Mouse (Mus musculus) adrenal gland, adult 8-10 months (tissue): Measurements from ENCODE around the gene Fbln7. TPM values are rescaled to one million over a fixed set of nuclear protein-coding genes. Genes with fewer than 3 reads are reported as not detected.

ENCODE experiments used
- DNase-seq: peaks from one replicate; pipeline ENCODE4 v3.0.0; 2022
- microRNA-seq, 2 experiments: library from miRNA; unstranded; fragments of <30 nt; microRNA quantifications; one replicate each; pipeline ENCODE4 v1.2.0; 2022
- total RNA-seq, 4 experiments: library from RNA; stranded (reverse); gene quantifications; 2 replicates each; pipeline ENCODE4 v1.2.4; 2022

Gene Fbln7
- total RNA-seq, 4 experiments from 2014 or later, result 6.1 to 8.3 (median 7.1) TPM

DNA sequence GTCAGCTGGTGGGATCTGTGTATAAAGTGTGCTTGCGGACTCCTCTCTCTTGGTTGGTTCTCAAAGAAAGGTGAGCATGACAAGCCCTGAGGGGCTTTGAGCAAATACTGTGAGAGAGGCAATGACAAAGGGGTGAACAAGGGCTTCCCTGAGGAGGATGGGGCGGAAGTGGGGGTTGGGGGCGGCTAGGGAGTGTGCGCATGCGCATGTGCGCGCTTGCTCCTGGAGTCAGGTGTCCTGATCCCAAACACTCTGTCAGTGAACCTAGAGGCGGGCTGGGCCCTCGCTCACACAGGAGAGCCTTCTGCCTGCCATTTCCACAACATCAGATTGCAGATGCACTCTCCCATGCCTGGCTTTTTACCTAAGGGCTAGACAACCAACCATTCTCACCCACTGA, 9.5 kb downstream of the Fbln7 start:
- DNase-seq, result no peak

DNA sequence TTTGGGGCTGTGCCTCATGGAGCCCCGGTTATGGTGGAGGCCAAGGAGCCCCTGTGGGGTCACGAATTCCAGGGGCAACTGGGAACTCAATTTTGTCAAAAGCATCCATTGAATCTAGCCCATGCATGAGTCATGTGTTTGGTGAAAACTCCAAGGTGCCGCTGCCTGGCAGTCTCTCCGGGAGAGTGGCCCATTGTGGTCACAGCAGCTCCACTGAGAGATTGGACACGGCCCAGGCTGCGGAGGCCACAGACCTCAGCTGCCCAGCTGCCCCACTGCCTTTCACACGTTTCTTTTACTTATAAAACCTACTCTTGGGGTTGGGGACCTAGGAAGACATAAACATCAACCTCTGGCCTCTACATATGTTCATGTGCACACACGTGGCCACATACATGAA, 12.7 kb downstream of the Fbln7 start:
- no peak for DNase-seq

DNA sequence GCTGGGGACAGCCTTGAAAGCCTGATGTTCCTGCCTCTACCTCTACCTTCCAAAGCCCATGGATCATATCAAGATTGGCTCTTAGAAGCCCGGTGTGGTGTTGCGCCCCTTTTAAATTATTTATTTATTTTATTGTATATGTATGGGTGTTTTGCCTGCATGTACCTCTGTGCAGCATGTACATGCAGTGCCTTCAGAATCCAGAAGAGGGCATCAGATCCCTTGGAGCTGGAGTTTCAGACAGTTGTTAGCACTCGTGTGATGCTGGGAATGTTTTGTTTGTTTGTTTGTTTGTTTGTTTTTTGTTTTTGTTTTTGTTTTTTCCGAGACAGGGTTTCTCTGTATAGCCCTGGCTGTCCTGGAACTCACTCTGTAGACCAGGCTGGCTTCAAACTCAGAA, 18.5 kb downstream of the Fbln7 start:
- DNase-seq, result no peak

DNA sequence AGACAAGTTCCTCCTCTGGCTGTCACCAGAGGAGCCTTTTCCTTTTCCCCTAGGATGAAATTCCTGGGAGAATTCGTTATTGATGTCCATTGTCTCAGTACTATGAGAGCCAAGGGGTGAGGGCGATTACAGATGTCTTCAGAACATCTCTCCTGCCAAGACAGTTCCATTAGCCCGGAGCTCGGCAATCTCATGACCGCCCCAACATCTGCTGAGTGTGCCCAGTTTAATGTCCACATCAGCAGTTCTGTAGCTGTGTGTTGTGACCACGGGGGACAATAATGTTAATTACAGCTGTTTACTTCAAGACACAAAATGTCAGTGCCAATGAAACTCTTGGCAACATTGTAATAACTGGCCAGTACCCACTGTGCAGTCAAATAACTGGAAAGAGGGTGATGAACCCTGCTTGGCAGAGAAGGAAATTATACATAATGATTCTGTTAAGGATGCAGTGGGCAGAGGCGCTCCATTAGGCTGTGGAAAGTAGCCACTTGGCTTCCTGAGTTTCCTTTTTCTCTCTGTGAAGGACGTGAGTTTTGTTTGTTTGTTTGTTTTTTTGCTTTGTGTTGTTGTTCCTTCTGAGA, 22.5 kb downstream of the Fbln7 start:
- DNase-seq, result no peak

DNA sequence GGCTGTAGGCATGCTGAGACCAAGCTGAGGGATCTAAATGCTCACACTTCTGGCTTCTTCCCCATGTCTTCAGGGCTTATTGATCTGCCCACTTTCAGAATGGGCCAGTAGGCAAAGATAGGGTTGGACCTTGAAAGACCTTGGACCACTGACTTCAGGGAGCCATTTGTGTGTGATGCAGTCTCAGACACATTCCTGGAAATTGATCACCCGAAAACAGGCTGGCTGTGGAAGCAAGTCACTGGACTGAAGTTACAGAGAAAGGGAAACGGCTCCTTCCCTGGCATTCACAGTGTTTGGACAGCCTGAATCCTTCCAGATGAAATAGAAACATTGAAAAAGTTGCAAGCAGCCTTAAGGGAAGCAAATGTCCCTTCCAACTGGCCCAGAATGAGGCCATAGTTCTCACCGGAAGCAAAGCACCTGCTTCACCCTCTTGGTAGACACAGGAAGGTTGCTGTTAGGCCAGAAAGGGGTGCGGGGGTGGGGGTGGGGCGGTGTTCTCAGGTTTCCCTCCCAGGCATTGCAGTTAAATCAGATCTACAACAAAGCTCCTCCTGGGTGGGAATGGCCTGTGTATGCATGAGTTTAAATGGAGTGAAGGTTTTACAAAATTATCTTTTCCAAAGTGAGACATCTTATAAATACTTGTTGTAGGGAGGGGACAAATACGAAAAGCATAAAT, 25.2 kb downstream of the Fbln7 start:
- no peak for DNase-seq

DNA sequence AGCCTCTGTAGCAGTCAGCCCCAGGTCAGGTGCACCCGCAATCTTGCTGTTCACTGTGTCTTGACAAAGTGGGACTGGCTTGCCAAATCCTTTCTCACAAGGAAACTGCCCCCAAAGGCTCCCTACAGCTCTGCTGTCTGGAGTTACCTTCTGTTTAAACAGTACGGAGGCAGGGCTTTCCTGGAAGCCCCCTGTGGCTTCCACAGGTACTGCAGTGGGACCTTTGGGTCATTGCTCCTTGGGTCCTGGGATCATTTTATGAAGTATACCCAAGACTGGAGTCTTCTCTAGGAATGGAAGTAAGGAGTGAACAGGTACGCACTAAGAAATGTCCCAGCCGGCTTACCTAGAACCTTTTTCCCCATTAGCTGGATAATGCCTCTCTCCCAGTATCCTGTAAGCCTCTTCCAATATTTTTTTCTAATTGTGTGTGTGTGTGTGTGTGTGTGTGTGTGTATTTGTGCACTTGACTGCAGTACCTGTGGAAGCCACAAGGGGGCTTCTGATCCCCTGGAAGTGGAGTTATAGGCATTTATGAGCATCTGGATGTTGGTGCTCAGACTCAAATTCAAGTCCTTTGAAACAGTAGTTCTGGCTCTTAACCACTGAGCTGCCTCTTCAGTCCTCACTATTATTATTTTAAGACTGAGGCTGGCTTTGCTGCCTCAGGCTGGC, 28.0 kb downstream of the Fbln7 start:
- no peak for DNase-seq

DNA sequence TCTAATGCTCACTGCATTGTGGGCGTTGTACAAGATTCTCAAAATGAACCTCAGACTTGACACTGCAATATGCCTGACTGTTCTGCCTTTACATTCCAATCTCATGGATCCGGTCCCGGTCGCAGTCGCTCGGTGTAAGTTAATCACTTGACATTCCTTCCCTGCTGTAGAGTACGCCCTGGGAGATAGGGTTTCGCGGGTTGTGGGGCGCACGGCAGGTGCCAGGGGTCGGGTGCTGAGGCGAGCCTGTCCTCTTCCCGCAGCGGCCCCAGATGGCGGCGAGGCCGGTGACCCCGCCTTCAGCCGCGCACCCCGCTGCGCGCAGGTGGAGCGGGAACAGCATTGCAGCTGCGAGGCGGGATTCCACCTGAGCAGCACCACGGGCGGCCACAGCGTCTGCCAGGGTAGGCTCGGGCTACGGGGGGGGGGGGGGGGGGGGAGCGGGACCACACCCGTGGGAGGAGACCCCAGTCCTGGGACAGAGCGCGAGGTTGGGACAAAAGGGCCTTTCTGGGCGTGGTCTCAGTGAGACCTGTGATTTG, 29.5 kb downstream of the Fbln7 start:
- no peak for DNase-seq

DNA sequence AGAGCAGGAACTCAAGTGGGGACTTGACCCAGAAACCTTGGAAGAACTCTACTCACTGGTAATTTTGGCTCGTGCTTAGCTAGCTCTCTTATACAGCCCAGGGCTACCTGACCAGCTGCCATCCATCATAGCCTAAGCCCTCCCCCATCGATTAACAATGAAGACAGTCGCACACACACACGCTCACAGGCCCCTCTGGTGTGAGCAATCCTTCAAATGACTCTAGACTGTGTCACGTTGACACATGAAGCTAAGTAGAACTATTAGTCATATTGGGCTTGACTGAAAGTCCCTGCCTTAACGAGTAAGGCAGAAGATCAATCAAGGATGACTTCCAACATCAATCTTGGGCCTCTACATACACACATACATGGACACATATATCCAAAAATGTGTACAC, 40.1 kb downstream of the Fbln7 start:
- no peak for DNase-seq

DNA sequence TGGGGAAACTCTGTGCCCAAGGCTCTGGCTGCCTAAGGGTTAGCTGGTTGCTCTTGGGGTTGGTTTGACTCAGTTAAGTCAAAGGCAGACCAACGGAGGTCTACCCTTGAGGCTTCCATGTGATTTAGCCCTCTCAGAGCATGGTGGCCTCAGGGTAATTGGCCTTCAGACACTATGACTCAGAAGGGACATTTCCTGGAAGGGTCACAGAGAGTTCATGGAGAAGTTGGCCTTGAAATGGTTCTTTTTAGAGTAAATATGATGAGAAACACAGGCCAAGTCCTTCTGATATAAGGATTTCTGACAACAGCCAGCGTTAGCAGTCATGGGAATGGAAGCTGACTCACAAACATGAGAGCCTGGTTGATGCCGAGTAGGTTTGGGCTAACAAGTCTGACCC, 40.9 kb downstream of the Fbln7 start:
- peak; percentile 33 for DNase-seq

DNA sequence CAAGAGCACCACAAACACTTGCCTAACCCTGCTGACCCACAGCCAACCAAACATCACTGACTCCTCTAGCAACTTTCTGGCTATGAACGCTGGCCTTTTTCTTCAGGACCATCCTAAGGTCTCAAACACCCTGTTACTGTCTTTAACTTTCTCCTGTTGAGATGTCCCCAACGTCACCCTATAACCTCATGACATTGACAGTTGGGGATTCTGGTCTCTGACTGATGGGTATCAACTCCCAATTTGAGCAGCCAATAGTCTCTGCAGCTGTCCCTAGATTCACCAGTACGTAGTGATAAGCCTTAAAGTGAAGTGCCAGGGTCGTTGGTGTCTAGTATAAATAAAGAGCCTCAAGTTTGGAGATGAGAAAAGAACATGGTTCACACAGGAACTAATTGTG, 52.2 kb downstream of the Fbln7 start:
- DNase-seq, result no peak

DNA sequence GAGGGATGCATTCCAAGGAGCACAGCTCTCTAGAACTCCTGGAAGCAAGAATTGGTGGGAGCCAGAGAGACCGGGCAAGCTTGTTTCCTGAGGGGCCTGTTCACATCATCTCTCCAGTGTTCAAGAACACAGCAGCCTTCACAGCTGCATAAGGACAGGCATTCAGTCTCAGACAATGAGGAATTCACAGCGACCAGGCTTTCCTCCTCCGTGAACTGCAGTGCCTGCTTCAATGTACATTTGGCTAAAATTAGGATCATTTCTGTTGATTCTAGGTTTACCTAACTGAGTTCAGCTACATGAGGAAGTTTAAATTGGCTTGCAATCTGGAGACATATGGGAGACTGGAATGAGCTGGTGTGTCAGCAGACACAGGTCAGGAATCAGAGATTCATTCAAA, 53.7 kb downstream of the Fbln7 start:
- no peak for DNase-seq

DNA sequence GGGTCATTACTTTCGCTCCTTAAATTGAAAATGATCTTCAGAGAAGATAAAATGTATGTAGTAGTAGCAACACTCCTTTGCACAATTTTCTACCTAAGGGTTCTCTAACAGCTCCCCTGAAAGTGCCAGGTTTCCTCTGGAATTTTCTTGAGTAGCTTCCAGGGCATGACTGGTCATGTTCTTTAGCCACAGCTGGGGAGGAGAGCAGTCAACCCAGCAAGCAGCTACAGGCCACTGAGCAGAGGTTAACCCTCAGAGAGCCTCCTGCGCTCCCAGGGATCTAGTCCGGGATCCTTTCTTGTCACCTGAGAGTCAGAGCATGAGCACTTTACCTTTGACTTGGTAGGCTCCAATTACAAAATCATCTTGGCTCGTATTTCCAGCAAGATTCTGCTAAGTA, 62.0 kb downstream of the Fbln7 start:
- no peak for DNase-seq

DNA sequence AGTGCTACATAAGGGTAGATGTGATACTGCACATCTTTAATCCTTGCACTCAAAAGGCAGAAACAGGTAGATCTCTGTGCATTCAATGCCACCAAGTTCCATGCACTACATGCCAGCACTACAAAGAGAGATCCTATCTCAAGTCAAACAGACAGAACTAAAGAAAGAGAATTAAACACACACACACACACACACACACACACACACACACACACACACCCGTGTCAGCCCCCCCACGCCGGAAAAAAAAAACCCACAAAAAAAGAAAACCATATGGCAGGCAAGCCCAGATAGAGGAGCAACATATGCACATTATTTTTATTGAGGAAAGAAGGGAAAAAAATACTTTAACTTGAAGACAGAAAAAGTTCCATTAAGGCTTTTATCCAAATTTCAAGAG, 65.7 kb downstream of the Fbln7 start:
- DNase-seq, result no peak

DNA sequence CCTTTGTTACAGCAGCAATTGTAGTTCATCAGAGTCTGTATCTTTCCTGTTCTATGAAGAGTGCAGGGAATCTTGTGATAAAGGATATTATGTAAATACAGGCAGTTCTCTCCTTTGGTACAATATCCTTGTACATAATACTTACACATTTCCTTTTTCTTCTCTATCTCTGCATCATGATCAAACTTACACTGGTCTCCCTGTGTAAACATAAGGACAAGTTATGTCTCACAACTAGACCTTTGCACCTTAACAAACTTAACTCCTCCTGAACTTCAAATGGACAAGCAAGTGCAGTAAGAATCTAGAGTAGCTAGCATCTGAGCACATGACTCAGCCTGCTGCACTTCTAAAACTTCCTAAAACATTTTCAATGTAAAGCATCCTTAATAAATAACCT, 67.9 kb downstream of the Fbln7 start:
- no peak for DNase-seq

DNA sequence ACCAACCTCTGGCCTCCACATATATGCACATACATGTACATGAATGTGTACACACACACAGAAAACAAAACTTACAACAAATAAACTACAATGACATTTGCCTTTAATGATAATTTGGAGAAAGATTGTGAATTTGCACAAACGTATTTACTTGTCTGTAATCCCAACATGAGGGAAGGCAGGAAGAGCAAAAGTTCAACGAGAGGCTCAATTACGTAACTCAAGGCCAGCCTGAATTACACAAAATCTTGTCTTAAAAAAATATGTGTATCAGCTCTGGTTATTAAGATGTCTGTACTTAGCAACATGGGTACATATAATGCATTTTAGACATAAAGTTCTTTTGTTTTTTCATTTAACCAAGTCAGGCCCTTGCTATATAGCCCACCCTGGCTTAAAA, 73.5 kb downstream of the Fbln7 start:
- DNase-seq, result no peak

DNA sequence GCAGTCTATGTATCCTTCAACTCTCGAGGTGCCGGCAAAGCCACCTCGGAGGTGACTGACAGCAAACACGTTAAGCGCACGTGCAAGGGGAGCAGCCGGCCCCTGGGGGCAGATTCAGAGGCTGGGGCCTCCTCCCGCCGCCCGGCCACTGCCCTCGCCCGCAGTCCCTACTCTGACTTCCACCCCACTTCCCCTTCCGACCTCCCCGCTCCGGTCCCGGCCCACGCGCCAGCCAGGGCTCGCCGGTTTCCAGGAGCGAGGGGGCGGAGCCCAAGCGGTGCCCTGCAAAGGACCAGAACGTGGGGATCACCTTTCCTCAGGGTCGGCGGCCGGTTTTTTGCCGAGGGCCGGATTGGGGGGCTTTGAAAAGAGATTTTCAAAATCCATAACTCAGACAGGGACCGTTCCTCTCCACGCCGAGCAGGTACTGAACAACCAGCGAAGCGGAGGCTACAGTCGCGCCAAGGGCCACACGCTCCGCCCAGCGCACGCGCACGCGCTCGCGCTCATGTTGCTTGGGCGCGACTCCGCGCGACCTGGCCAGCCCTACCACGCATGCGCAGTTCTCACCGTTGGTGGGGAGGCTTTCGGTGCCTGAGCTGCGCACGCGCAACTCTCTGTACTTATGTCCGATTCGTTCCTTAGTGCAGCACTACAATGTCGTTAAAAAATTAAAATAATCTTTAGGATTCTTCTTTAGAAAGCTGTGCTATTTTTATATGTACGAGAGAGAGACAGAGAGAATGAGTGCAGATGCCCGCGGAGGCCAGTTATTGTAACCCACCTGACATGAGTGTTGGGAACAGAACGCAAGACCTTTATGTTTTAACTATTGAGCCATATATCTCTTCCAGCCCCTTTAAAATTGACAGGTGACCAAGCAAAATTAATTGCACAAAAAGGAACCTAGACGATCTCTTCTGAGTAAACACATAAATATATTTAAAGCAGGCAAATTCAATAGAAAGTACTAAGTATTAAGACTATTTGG, 81.1 kb downstream of the Fbln7 start, which contains the start of gene Zc3h8:
Zc3h8 (minus strand) TSS at position 540 of the 991 bp plus-strand sequence.
- peak; percentile 95 for DNase-seq

Small RNA genes within 50 kb of the gene (microRNA-seq; reads per million reads assigned to microRNA genes)
- gene Gm22859, result 0 reads per million in 2 experiments

Other genes starting within 250 kb of the Fbln7 start
- 100 to 1,000 TPM in 1 of 4 experiments, 10 to 100 TPM in 3; 68.0 to 107 (median 76.9) TPM for gene Anapc1, start 175.6 kb upstream of the Fbln7 start, total RNA-seq
- gene Mertk, start 164.0 kb upstream of the Fbln7 start, total RNA-seq, result 10 to 100 TPM in 3 of 4 experiments, 1 to 10 TPM in 1; 9.6 to 19.3 (median 12.6) TPM
- 10 to 100 TPM; 40.4 to 47.4 (median 44.1) TPM for gene Tmem87b, start 44.9 kb upstream of the Fbln7 start, total RNA-seq
- 1 to 10 TPM; 3.5 to 5.3 (median 3.9) TPM for gene Zc3h8, start 81.1 kb downstream of the Fbln7 start, total RNA-seq
- gene Zc3h6, start 104.4 kb downstream of the Fbln7 start, total RNA-seq, result 10 to 100 TPM in 1 of 4 experiments, 1 to 10 TPM in 3; 5.4 to 13.9 (median 9.0) TPM
- gene Gm10762, start 104.7 kb downstream of the Fbln7 start, total RNA-seq, result 1 to 10 TPM; 3.9 to 6.2 (median 5.8) TPM
- under 1 TPM in 2 of 4 experiments, not detected in 2; 0.05 to 0.17 TPM for gene Vinac1, start 185.2 kb downstream of the Fbln7 start, total RNA-seq
- gene Ttl, start 203.0 kb downstream of the Fbln7 start, total RNA-seq, result 10 to 100 TPM; 10.6 to 14.2 (median 12.1) TPM
- gene Polr1b, start 238.0 kb downstream of the Fbln7 start, total RNA-seq, result 10 to 100 TPM; 17.6 to 23.3 (median 20.6) TPM